Mouse (Mus musculus) CH12.LX (cell line): ENCODE data around the gene Pdia6.

Source experiments
- CTCF ChIP-seq, 2 experiments: IDR thresholded peaks in 1 of 2; conservative IDR thresholded peaks in 1 of 2; 2 replicates each; pipeline ENCODE4 v1.5.1; 2011 to 2012; ENCODE audit warnings: low read depth in 2 of 2, low read length in 2 of 2, improper control_type of control experiment in 1 of 2, inconsistent platforms in 1 of 2, mild to moderate bottlenecking in 1 of 2, moderate library complexity in 1 of 2
- EP300 ChIP-seq: IDR thresholded peaks from 2 replicates; pipeline ENCODE4 v1.6.1; 2011; ENCODE audit warnings: low read length, improper control_type of control experiment
- HCFC1 ChIP-seq: IDR thresholded peaks from 2 replicates; pipeline ENCODE4 v1.6.1; 2012; ENCODE audit warnings: low read depth, mild to moderate bottlenecking, inconsistent platforms, low read length, improper control_type of control experiment
- POLR2A ChIP-seq: IDR thresholded peaks from 2 replicates; pipeline ENCODE4 v1.6.1; 2011; ENCODE audit warnings: low read depth, mild to moderate bottlenecking, improper control_type of control experiment, low read length
- UBTF ChIP-seq: IDR thresholded peaks from 2 replicates; pipeline ENCODE4 v1.6.1; 2012; ENCODE audit warnings: low read depth, mild to moderate bottlenecking, inconsistent platforms, low read length, improper control_type of control experiment, moderate library complexity
- USF2 ChIP-seq: conservative IDR thresholded peaks from 2 replicates; pipeline ENCODE4 v1.6.1; 2011; ENCODE audit warnings: low read depth, low read length, improper control_type of control experiment
- ZNF384 ChIP-seq: IDR thresholded peaks from 2 replicates; pipeline ENCODE4 v1.6.1; 2012; ENCODE audit warnings: low read depth, low read length, improper control_type of control experiment, inconsistent platforms

GRCm38 (mm10) chr12:17256905-17257304 lies 9.4 kb upstream of the Pdia6 start:
- no peak for TF ChIP-seq HCFC1
- peak; percentile 47 to 76; a peak in 3 of 4 replicates for TF ChIP-seq CTCF (conservative IDR thresholded peaks at IDR 0.05 in 1 of 2, IDR thresholded peaks at IDR 0.05 in 1 of 2; ENCODE audit: low read depth in 2 of 2, low read length in 2 of 2)
- no peak for TF ChIP-seq UBTF
- TF ChIP-seq USF2: no peak
- no peak for TF ChIP-seq EP300
- no peak for TF ChIP-seq ZNF384
- TF ChIP-seq POLR2A: no peak
